ENCODE assay signal across 16 mouse cellular contexts in the genomic region with DNA sequence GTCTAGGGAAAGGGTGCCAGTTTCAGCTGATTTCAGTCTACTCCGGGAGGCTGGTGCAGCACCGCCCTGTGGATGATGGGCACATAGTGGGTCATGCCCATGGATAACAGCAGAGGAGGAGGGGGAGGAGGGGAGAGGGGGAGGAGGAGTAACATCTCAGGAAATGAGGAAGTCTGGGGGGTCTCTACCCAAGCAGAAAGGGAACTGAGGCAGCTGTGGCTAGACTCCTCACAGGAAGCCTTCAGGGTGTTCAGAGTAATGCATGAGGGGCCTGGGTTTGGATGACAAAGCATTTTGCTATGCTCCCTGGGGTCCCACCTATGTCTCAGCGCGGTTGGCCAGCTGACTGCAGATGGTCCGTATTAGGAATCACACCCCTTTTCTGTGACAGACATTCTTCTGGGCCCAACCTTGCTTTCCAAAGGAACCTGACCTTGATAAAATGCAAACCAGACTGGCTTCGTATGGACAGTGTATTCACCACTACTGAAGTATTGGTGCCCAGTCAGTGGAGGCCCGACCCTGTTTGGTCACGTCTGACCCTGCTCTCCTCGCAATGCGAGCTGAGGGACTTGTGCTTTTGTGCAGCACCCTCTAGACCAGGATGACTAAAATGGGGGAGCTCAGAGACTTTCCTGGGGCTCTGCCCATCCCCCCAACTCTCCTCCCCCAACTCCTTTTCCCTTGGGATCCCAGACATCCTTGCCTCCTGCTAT.
DNase-seq lines count a peak whose midpoint lies in the region; ATAC-seq and TF ChIP-seq lines count a peak whose summit lies in the region.
"Had no signal": no experiment of that assay in that cellular context is flagged by ENCODE, and none has a peak within 500 bp of the region (broad histone marks: within the 10 kb centered on the region; RNA-seq: fewer than 3 reads in every experiment).

No protein-coding gene starts in this region.

- no peak for TF ChIP-seq CTCF in forebrain, postnatal 0 days (IDR thresholded peaks at IDR 0.05; ENCODE audit: low read depth)
- TF ChIP-seq CTCF in embryonic fibroblast, embryonic 13.5 days (IDR thresholded peaks at IDR 0.05; ENCODE audit: borderline replicate concordance, insufficient read depth, low read length) = no peak

- no peaks in the 10 kb centered on the region for H3K9me3 ChIP-seq in forebrain, postnatal 0 days (ENCODE audit: low read length)
- H3K9me3 ChIP-seq in forebrain, embryonic 10.5 days = 0 out of 2 replicates have a peak, but pooled peaks cover 2% of the 10 kb centered on the region
- no peaks in the 10 kb centered on the region for H3K9me3 ChIP-seq in limb, embryonic 11.5 days (ENCODE audit: control insufficient read depth, low read length)
- H3K9me3 ChIP-seq: liver, embryonic 15.5 days had no signal

- peak; percentile 23 for ATAC-seq in forebrain, postnatal 0 days
- ATAC-seq in limb, embryonic 11.5 days (ENCODE audit: insufficient number of reproducible peaks, low FRiP score, low TSS enrichment, low read depth) = 0 out of 2 replicates have a peak, but pooled peaks have one; percentile 67
- ATAC-seq: activated CD4-positive, CD25-positive, alpha-beta regulatory T cell, adult 4 months had no signal

- DNase-seq in forebrain, postnatal 0 days = no peak
- DNase-seq in forebrain, embryonic 10.5 days (ENCODE audit: extremely low spot score, low spot score) = no peak
- DNase-seq in layer of hippocampus, postnatal 10 days (ENCODE audit: low spot score in 2 of 2) = peak; percentile 9 to 14
- no peak for DNase-seq in layer of hippocampus, postnatal 14 days (ENCODE audit: low spot score in 2 of 2)
- DNase-seq in limb, embryonic 11.5 days (ENCODE audit: low spot score) = peak; percentile 29
- DNase-seq in urinary bladder, postnatal 14 days (ENCODE audit: low spot score) = no peak
- DNase-seq in B cell, adult 2 months = no peak
- DNase-seq: cerebellum, adult 9-11 months; spleen, adult 18-20 months had no signal

- H3K4me1 ChIP-seq in forebrain, postnatal 0 days (ENCODE audit: insufficient read depth) = no peaks in the 10 kb centered on the region
- peaks cover 11% of the 10 kb centered on the region for H3K4me1 ChIP-seq in forebrain, embryonic 10.5 days
- H3K4me1 ChIP-seq in embryonic fibroblast, embryonic 13.5 days (ENCODE audit: control insufficient read depth, insufficient read depth, low read length) = peaks cover 5% of the 10 kb centered on the region; the same call in 1 of the 2 replicates
- 0 out of 2 replicates have a peak, but pooled peaks cover 5% of the 10 kb centered on the region for H3K4me1 ChIP-seq in limb, embryonic 11.5 days (ENCODE audit: control insufficient read depth, insufficient read depth, low read length)
- H3K4me1 ChIP-seq: hindbrain, embryonic 12.5 days; liver, embryonic 15.5 days had no signal

- no peak overlapping the region for H3K9ac ChIP-seq in forebrain, postnatal 0 days
- no peak overlapping the region for H3K9ac ChIP-seq in limb, embryonic 11.5 days (ENCODE audit: low read length)
- H3K9ac ChIP-seq: hindbrain, embryonic 12.5 days; liver, embryonic 15.5 days had no signal

- no peaks in the 10 kb centered on the region for H3K36me3 ChIP-seq in forebrain, postnatal 0 days (ENCODE audit: insufficient read depth)
- no peaks in the 10 kb centered on the region for H3K36me3 ChIP-seq in forebrain, embryonic 10.5 days (replicated peaks)
- no peaks in the 10 kb centered on the region for H3K36me3 ChIP-seq in limb, embryonic 11.5 days (ENCODE audit: control insufficient read depth, insufficient read depth, low read length)
- H3K36me3 ChIP-seq: hindbrain, embryonic 12.5 days; liver, embryonic 15.5 days; midbrain, embryonic 10.5 days had no signal

- no peak overlapping the region for H3K4me2 ChIP-seq in forebrain, postnatal 0 days (ENCODE audit: low read depth)
- H3K4me2 ChIP-seq in limb, embryonic 11.5 days (ENCODE audit: low read depth, severe bottlenecking) = no peak overlapping the region
- H3K4me2 ChIP-seq: hindbrain, embryonic 12.5 days; liver, embryonic 15.5 days had no signal

- no peak for TF ChIP-seq POLR2A in embryonic fibroblast, embryonic 13.5 days (IDR thresholded peaks at IDR 0.05; ENCODE audit: low read depth, low read length)

- no peak overlapping the region for H3K4me3 ChIP-seq in forebrain, postnatal 0 days (ENCODE audit: low read depth, low read length)
- H3K4me3 ChIP-seq in forebrain, embryonic 10.5 days = no peak overlapping the region
- H3K4me3 ChIP-seq in embryonic fibroblast, embryonic 13.5 days (ENCODE audit: insufficient read depth, low read length) = no peak overlapping the region
- H3K4me3 ChIP-seq in limb, embryonic 11.5 days (ENCODE audit: low read depth, low read length) = no peak overlapping the region
- H3K4me3 ChIP-seq: hindbrain, embryonic 12.5 days; left cerebral cortex, adult 2 months; liver, embryonic 15.5 days; midbrain, embryonic 10.5 days had no signal

- WGBS in forebrain, postnatal 0 days = 84% methylated on average over 10 of the region's 10 CpGs
- 78% methylated on average over 10 of the region's 10 CpGs for WGBS in forebrain, embryonic 10.5 days
- 73% methylated on average over 10 of the region's 10 CpGs for WGBS in limb, embryonic 11.5 days

- 0 out of 2 replicates have a peak overlapping the region, but pooled peaks have one; percentile 10 for H3K27ac ChIP-seq in forebrain, postnatal 0 days (ENCODE audit: low read depth, low read length)
- no peak overlapping the region for H3K27ac ChIP-seq in forebrain, embryonic 10.5 days
- peak overlapping the region; percentile 38 for H3K27ac ChIP-seq in embryonic fibroblast, embryonic 13.5 days (ENCODE audit: insufficient read depth, low read length)
- H3K27ac ChIP-seq in limb, embryonic 11.5 days (replicated peaks; ENCODE audit: low read depth, low read length) = no peak overlapping the region
- H3K27ac ChIP-seq: hindbrain, embryonic 12.5 days; kidney, postnatal 0 days; left cerebral cortex, adult 2 months; liver, embryonic 15.5 days; midbrain, embryonic 10.5 days had no signal

- no peaks in the 10 kb centered on the region for H3K27me3 ChIP-seq in forebrain, postnatal 0 days (ENCODE audit: insufficient read depth, low read length)
- H3K27me3 ChIP-seq in forebrain, embryonic 10.5 days (ENCODE audit: poor library complexity, severe bottlenecking) = no peaks in the 10 kb centered on the region
- no peaks in the 10 kb centered on the region for H3K27me3 ChIP-seq in limb, embryonic 11.5 days (ENCODE audit: control insufficient read depth, insufficient read depth, low read length)
- H3K27me3 ChIP-seq: hindbrain, embryonic 12.5 days; liver, embryonic 15.5 days had no signal

Comparison
In these comparisons a context has a peak if more than half of its experiments do, and no peak if none do; other contexts are left out.
1. DNase-seq: peak in layer of hippocampus, postnatal 10 days (2 of 2) and limb, embryonic 11.5 days (single experiment); none in forebrain, postnatal 0 days (single experiment), forebrain, embryonic 10.5 days (single experiment), layer of hippocampus, postnatal 14 days (0 of 2), urinary bladder, postnatal 14 days (single experiment) and B cell, adult 2 months (0 of 2).
2. H3K27ac ChIP-seq: peak in forebrain, postnatal 0 days (single experiment) and embryonic fibroblast, embryonic 13.5 days (single experiment); none in forebrain, embryonic 10.5 days (single experiment) and limb, embryonic 11.5 days (single experiment).